Mouse (Mus musculus): ENCODE results near the gene Sgcg.

Gene Sgcg

DNA sequence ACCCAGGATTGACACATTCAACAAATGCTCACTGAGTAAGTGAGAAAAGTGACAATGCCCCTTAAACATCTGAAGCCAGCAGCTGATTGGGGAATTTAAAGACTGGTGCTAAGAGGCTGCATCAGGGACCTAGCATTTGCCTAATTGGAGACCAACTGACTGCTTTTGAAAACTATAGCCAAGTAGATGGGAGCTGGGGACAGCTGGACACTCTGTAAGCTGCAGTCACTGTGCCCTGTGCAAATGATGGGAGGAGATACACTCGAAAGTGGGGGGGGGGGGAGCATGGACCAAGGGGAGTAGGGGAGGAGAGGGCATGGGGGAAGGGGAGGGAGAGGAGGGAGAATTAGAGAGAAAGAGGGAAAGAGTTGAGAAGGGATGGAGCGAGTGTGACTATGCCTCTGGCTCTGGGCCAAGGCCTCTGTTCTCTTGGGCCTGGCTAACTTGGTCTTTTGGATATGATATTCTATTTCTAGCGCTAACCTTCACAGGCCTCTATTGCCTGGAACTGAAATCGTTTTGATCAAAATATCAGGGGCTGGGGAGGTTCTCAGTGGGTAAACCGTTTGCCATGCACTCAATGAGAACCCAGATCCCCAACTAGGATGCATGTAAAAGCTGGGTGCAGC is 22.3 kb downstream of the Sgcg start:
- DNase-seq (ENCODE audit: extremely low read depth, low read depth), result no peak

DNA sequence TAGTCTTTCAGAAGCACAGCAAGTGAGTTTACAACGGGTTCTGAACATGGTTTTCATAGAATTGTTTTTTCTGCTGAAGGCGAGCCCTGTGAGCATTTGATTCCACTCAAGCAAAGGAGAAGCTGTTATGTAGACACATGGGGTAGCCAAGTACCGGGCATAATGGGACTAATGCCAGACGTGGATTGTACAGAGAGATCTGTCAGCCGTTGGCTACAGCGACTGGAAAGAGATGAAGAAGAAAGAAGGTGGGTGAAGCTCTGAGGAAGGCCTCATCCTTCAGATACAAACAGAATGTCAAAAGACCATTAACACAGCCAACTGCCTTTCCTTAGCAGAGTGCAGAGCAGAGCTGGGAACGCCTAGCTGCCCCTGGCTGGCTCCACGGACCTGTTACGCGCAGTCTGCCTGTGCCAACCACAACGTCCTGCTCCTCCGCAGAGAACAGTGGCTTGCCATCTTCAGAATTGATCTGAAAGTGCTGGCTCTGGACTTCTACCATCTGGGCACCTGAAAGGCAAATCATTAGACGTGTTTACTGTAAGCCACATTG is 26.2 kb downstream of the Sgcg start:
- no peak for DNase-seq (ENCODE audit: extremely low read depth, low read depth)

DNA sequence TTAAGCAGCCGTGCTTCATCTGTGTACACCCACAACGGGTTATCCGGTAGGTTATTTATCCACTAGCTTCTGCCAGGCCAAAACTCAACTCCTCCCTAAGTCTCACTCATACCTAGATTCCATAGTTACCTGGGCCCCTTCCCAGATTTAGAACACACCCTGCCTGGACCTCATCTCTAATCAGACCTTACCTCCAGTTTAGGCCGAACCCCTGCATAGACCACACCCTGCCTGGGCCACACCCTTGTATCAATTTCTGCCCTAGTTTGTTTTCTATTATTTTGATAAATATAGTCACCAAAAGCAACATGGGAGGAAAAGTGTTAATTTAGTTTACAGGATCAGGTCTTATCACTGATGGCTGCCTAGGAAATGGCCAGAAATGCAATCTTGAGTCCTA is 28.1 kb downstream of the Sgcg start:
- DNase-seq (ENCODE audit: extremely low read depth, low read depth), result no peak

DNA sequence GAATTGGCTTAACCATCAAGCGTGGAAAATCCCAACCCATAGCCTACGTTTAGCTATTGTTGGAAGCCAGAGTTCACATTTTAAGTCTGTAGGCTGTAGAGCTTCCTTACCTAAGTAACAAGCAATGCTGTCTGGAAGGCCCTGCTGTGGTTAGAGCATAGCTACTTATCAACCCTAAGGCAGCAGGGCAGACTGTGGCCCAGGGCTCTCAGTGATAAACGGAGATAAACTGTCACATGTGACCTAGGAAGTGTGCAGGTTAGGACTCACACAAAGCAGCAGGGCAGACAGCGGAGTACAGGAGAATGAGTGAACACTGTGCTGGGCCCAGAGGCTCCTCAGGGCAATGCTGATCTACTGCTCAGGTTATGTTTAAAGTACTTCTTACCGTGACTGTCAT is 28.5 kb downstream of the Sgcg start:
- DNase-seq (ENCODE audit: extremely low read depth, low read depth), result peak; percentile 76

DNA sequence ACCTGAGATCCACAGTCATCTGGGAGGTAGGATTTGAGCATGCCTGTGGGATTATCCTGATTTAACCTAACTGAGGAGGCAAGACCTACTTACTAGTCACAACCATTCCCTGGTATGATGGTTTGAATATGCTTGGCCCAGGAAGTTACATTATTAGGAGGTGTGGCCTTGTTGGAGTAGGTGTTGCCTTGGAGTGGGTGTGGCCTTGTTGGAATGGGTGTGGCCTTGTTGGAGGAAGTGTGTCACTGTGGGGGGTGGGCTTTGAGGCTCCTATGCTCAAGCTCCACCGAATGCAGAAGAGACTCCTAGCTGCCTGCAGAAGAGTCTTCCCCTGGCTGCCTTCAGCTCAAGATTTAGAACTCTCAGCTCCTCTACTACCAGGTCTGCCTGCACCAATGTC is 32.1 kb downstream of the Sgcg start:
- DNase-seq (ENCODE audit: extremely low read depth, low read depth), result no peak

DNA sequence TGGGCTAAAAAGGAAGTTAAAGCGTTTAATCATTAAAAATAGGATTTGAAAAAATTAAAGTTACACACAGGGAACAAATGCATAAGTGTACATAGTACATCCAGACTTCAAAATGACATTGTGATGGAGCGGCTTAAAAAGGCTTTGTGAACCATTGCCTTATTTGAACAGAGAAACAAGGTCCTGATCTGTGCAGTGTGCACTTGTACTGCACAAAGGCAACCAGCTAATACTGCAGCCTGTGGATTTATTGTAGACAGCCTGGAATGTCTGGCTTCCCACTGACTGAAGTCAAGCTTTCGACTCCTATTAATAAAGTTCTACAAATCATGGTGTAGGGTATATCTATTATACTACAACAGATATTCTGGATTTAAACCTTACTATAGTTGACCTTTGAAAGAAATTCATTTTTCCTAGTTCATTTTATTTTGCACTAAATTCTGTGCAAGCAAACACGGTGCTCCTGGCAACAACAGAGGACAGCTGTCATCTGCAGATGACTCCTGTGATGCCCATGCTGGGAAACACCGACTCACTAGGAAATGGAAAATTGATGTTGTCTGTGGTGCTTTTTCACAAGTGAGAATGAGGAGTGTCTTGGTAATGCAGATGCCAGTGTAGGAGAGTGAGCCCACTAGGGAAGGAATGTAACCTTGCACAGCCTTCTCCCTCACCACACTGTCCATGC is 33.8 kb downstream of the Sgcg start:
- DNase-seq (ENCODE audit: extremely low read depth, low read depth), result no peak

DNA sequence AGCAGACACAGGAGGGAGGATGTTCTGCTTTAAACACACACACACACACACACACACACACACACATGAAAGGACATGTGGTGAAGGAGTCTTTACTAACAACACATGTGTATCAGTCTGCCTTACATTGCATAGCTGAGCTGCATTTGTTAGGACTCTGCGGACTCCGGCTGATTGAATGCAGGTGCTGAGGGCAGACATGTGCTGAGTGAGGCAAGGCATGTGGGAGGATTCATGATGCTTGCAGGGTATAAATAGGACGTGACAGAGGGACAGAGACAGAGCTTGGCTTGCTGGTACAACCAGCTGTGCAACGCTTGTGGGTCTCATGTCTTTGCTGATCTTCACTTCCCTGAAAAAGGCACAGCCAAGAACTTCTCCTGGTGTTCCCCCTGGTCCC is 34.5 kb downstream of the Sgcg start:
- no peak for DNase-seq (ENCODE audit: extremely low read depth, low read depth)

DNA sequence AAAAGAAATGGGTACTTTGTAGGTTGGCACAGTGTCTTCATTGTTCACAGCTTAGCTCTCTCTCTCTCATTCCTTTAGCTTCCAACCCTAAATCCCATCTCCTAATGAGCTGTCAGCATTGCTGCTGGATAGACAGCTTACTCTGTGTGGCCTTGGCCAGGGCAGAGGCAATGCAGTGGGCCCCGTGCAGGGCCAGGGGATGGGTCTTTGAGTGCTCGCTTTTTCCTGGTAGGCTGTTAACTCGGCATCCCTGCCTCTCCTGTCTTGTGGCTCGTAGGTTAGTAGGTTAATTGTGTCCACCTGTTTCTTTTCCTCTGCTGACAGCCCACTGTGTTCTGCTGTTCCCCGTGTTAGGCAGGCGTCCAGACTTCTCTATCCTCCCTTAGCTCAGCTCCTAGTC is 35.8 kb downstream of the Sgcg start:
- DNase-seq (ENCODE audit: extremely low read depth, low read depth), result no peak

DNA sequence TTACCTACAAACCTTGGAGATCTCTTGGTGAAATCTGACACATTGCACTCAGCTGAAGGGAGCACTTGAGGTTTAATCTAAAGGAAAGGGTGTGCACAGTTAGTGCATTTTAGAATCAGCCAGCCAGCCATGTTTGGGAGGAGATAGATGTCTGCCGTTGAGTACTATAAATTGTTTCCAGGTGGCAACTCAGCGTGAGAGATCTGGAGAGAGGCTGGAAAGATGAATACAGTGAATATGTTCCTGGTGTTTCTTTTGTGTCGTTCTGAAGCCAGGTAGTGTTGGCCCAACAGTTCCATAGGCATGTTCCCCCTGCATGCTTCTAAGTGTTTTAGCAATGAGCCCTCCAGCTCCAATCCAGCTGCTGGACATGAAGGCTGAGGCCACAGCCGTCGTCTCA is 37.1 kb downstream of the Sgcg start:
- DNase-seq (ENCODE audit: extremely low read depth, low read depth), result no peak

DNA sequence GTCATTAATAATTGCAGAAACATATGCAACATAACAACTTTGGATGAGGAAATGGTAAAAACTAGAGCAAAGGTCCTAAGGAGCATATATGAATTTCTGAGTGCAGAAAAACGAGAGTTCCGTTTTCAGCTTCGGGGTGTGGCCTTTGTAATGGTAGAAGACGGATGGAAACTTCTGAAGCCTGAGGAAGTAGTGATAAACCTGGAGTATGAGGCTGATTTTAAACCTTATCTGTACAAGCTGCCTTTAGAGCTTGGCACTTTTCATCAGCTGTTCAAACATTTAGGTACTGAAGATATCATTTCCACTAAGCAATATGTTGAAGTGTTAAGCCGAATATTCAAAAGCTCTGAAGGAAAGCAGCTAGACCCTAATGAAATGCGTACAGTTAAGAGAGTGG is 46.5 kb downstream of the Sgcg start:
- peak; percentile 89 for DNase-seq (ENCODE audit: extremely low read depth, low read depth)

DNA sequence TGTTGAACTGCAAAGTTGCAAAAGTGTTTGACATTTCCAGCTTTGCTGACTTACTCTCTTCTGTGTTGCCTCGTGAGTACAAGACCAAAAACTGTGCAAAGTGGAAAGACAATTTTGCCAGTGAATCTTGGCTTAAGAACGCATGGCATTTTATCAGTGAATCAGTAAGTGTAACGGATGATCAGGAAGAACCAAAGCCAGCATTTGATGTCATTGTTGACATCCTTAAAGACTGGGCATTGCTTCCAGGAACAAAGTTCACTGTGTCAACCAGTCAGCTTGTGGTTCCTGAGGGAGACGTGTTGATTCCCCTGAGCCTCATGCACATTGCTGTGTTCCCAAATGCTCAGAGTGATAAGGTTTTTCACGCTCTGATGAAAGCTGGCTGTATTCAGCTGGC is 48.2 kb downstream of the Sgcg start:
- peak; percentile 17 for DNase-seq (ENCODE audit: extremely low read depth, low read depth)

DNA sequence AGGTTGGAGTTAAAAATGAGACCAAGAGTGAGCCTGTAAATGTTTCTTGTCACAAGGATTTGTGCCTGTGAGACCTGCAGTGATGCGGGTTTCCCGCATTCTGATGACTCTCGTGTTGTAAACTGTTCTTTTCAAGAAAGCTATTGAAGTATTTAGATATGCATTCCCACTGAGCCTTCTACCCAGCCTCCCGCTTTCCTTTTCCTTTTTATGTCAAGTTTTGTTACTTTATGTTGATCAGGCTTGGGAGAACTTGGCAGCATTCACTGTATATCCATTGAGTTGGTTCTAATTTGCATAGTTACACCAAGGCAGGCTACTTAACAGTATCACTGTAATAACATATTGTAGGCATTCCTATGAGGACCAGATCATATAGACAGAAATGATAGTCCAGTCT is 63.9 kb downstream of the Sgcg start:
- DNase-seq (ENCODE audit: extremely low read depth, low read depth), result no peak

DNA sequence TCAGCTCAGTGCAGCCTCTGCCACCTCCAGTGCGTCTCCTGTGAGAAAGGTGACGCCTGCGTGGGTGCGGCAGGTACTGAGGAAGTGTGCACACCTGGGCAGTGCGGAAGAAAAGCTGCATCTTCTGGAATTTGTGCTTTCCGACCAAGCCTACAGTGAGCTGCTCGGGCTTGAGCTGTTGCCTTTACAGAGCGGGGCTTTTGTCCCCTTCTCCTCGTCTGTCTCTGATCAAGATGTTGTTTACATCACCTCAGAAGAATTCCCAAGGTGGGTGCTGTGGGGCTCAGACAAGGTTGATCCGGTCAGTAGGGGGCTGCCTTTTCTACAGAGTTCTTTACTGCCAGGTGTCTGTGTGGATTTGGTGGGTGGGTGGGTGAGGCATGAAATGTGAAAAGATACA is 66.0 kb downstream of the Sgcg start:
- DNase-seq (ENCODE audit: extremely low read depth, low read depth), result no peak

DNA sequence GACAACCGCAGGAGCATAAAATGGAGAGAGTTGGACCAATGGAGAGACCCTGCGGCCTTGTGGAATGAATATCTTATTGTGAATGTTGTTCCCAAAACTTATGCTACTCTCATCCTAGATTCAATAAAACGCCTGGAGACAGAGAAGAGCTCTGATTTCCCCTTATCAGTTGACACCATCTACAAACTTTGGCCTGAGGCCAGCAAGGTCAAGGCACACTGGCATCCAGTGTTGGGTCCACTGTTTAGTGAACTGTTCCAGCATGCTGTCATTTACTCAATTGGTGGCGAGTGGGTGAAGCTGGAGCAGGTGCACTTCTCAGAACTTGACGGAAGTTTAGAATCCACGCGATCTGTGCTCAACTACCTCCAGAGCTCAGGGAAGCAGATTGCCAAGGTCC is 66.4 kb downstream of the Sgcg start:
- DNase-seq (ENCODE audit: extremely low read depth, low read depth), result no peak

DNA sequence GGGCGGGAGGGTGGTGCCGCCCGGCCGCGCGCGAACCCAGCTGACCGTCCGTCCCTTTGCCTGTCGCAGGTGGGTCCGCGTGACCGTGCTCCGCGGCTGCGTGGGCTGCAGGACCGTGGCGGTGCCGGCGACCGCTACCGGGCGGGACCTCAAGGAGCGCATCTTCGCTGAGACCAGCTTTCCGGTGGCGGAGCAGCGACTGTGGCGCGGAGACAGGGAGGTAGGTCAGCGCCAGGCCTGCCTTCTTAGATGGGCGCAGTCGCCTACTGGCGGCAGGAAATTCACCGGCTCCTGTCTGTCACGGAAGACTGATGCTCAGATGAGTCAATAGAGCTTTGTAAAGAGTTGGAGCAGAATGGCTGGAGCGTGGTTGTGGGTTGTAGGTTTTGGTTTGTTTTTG is 85.1 kb downstream of the Sgcg start:
- DNase-seq (ENCODE audit: extremely low read depth, low read depth), result peak; percentile 50

DNA sequence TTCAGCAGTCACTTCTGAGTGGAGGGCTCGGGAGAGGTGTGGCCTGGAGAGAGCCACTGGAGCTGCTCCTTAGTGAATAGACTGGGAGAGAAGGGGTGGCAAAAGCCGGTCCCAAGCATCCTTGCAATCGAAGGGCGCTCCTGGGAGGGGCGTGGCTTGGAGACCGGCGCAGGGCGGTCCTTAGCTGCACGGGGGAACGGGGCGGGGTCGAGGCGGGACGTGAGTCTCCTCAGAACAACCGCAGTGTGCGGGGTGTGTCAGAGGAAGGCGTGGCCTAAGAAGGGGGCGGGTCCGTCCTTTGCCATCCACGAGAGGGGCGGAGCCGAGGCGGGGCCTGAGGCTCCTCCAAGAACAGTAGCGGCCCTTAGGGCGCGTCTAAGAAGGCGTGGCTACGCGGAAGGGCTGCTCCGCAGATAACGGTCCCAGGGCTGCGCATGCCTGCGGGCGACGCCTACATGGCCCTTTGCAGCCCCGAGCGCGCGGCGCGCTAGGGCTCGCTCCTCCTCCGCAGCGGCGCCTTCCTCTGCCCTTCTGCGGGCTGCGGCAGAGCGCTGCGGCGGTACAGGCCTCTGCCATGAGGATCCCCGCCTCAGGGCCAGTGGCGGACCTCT is 85.6 kb downstream of the Sgcg start:
- peak; percentile 94 for DNase-seq (ENCODE audit: extremely low read depth, low read depth)

DNA sequence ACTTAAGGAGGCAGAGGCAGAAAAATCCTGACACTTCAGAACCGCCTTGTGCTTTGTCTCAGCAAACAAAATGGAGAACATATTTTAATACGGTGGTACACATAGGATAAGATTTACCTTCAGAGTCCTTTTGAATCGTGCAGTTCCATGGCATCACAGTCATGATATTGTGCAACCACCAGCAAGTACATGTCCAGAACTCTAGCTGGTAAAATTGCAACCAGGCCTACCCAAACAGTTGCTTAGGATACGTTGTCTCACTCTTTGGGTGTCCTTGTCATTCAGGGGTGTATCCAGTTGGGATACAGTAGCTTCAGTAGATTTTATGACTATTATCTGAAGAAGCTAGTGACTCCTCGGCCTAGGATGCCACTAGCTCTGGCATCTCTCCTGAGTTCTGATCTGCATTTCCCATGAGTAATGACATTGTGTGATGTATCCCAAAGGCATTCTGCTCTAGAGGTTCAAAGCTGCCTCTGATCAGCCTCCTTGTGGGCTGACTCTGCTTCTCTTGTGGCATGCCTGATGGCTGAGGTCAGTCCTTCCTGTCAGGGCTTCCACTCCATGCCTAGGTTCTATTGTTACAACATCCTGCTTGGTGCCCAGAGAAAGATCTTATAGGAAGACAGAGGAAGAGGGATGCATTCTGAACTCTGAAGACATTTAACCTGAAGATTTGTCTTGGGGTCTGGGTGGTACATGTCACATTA is 86.9 kb downstream of the Sgcg start:
- no peak for DNase-seq (ENCODE audit: extremely low read depth, low read depth)
